Mouse (Mus musculus): Measurements from ENCODE around the gene Gm29797. TPM values are rescaled to one million over a fixed set of nuclear protein-coding genes. Genes with fewer than 3 reads are reported as not detected.

The Gm29797 gene
- polyA plus RNA-seq, 1 experiment = not detected

DNA sequence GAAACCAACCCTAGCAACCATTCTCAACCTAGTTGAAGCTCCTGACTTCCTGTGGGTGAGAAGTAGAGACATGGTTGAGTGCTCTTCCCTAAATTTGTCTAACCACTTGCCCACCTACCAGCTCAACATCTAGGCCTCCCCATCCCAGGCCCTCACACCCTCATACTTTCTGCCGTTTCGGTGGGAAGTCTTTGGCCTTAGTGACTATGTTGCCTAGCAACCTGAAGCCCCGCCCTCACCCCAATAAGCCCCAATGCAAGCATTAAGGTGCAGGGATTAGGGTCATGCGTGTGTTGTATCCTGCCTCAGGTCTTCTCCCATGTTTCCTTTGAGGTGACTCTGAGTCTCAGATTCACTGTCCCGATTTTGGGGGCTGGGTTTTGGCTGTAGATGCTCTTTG is 41.4 kb downstream of the Gm29797 start, which contains the start of gene Lkaaear1:
Lkaaear1 (minus strand) TSS at position 202 of the 400 bp plus-strand sequence.
- Histone ChIP-seq H3K36me3 (ENCODE audit: control insufficient read depth) (no peaks in the 10 kb centered on the region), H3K4me1 (ENCODE audit: control insufficient read depth) (peaks cover 7% of the 10 kb centered on the region), H3K4me3 (replicated peaks) (no peak within 1 kb of the TSS), H3K9me3 (ENCODE audit: control insufficient read depth, low read length) (no peaks in the 10 kb centered on the region), H3K27me3 (ENCODE audit: control insufficient read depth) (peaks cover 20% of the 10 kb centered on the region)
- no peak for TF ChIP-seq TAL1 (IDR thresholded peaks at IDR 0.05; ENCODE audit: low read length)
- no peak for TF ChIP-seq GATA1 (IDR thresholded peaks at IDR 0.05; ENCODE audit: low read length)

DNA sequence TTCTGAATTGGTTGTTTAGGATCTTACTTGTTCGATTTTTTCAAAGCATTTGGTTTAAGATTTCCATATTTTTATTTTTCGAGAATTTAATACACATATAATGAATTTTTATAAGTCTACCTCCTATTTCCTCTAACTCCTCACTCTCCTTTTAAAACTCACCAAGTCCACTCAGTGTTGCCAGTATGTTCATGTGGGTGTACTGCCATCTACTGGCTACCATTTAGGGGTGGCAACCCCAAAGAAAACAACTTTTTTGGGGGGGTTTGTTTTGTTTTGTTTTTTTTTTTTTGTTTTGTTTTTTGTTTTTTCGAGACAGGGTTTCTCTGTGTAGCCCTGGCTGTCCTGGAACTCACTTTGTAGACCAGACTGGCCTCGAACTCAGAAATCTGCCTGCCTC is 49.8 kb downstream of the Gm29797 start:
- TF ChIP-seq GATA1 (IDR thresholded peaks at IDR 0.05; ENCODE audit: low read length) (no peak), TAL1 (IDR thresholded peaks at IDR 0.05; ENCODE audit: low read length) (no peak)
- no peaks in the 10 kb centered on the region for H3K27me3 ChIP-seq (ENCODE audit: control insufficient read depth)
- no peak overlapping the region for H3K4me3 ChIP-seq (replicated peaks)
- H3K36me3 ChIP-seq (ENCODE audit: control insufficient read depth) = no peaks in the 10 kb centered on the region
- no peaks in the 10 kb centered on the region for H3K9me3 ChIP-seq (ENCODE audit: control insufficient read depth, low read length)
- no peaks in the 10 kb centered on the region for H3K4me1 ChIP-seq (ENCODE audit: control insufficient read depth)

Other genes with a start within 250 kb of the Gm29797 start
- 0.23 and 0.26 TPM in 2 replicates for gene Zbtb46, start 197.6 kb upstream of the Gm29797 start, polyA plus RNA-seq (2012)
- gene Abhd16b, start 163.8 kb upstream of the Gm29797 start, polyA plus RNA-seq (2012) = not detected in 2 replicates
- gene Tpd52l2, start 159.9 kb upstream of the Gm29797 start, polyA plus RNA-seq (2012) = 4.5 and 5.4 TPM in 2 replicates
- 0.84 and 0.93 TPM in 2 replicates for gene Dnajc5, start 136.5 kb upstream of the Gm29797 start, polyA plus RNA-seq (2012)
- gene Uckl1, start 72.1 kb upstream of the Gm29797 start, polyA plus RNA-seq (2012) = 1.5 and 1.9 TPM in 2 replicates
- gene Prpf6, start 65.2 kb upstream of the Gm29797 start, polyA plus RNA-seq (2012) = 1.4 and 1.5 TPM in 2 replicates
- 0.22 and 0.24 TPM in 2 replicates for gene Zfp512b, start 64.2 kb upstream of the Gm29797 start, polyA plus RNA-seq (2012)
- gene Samd10, start 57.8 kb upstream of the Gm29797 start, polyA plus RNA-seq (2012) = 0.08 TPM in 1 of 2 replicates, not detected in the other
- gene Sox18, start 14.6 kb downstream of the Gm29797 start, polyA plus RNA-seq (2012) = 0.15 and 0.19 TPM in 2 replicates
- 0.02 TPM in 1 of 2 replicates, not detected in the other for gene Tcea2, start 23.3 kb downstream of the Gm29797 start, polyA plus RNA-seq (2012)
- 0.16 and 0.69 TPM in 2 replicates for gene Rgs19, start 36.9 kb downstream of the Gm29797 start, polyA plus RNA-seq (2012)
- not detected in 2 replicates for gene Lkaaear1, start 41.4 kb downstream of the Gm29797 start, polyA plus RNA-seq (2012)
- gene Oprl1, start 58.0 kb downstream of the Gm29797 start, polyA plus RNA-seq (2012) = not detected in 2 replicates
- not detected in 2 replicates for gene Myt1, start 106.3 kb downstream of the Gm29797 start, polyA plus RNA-seq (2012)
- 1.3 and 1.5 TPM in 2 replicates for gene Pcmtd2, start 180.8 kb downstream of the Gm29797 start, polyA plus RNA-seq (2012)
- 0.13 and 0.36 TPM in 2 replicates for gene Polr3k, start 207.3 kb downstream of the Gm29797 start, polyA plus RNA-seq (2012)